Mouse (Mus musculus) brain, embryonic 14.5 days (tissue): ENCODE results near the gene Tspan14. TPM values are rescaled to one million over a fixed set of nuclear protein-coding genes. Genes with fewer than 3 reads are reported as not detected.
A peak's percentile ranks its signal among the peaks of the same experiment; 100 is the strongest.

Experiments
- DNase-seq: peaks from one replicate; pipeline ENCODE4 v3.0.0-alpha.2; 2011; ENCODE audit warnings: low read depth
- CTCF ChIP-seq: fragments of 200-500 bp; IDR thresholded peaks from 2 replicates; pipeline ENCODE4 v1.5.1; 2012; ENCODE audit warnings: inconsistent platforms, mild to moderate bottlenecking, moderate library complexity, borderline replicate concordance; ENCODE audit not compliant: insufficient read depth, insufficient read length; ENCODE audit errors: extremely low read depth
- POLR2A ChIP-seq: fragments of 200-500 bp; IDR thresholded peaks from 2 replicates; pipeline ENCODE4 v1.6.1; 2012; ENCODE audit warnings: mild to moderate bottlenecking, inconsistent platforms, borderline replicate concordance; ENCODE audit not compliant: poor library complexity, insufficient read depth, insufficient read length, severe bottlenecking; ENCODE audit errors: extremely low read depth
- polyA plus RNA-seq: library from polyadenylated mRNA; depleted of rRNA; stranded (reverse); fragments of >200 nt; gene quantifications from 2 replicates; pipeline ENCODE4 v1.2.3, GENCODE M21; 2012; rRNA removed

The Tspan14 gene
- 87.7 and 95.4 TPM in 2 replicates for polyA plus RNA-seq

DNA sequence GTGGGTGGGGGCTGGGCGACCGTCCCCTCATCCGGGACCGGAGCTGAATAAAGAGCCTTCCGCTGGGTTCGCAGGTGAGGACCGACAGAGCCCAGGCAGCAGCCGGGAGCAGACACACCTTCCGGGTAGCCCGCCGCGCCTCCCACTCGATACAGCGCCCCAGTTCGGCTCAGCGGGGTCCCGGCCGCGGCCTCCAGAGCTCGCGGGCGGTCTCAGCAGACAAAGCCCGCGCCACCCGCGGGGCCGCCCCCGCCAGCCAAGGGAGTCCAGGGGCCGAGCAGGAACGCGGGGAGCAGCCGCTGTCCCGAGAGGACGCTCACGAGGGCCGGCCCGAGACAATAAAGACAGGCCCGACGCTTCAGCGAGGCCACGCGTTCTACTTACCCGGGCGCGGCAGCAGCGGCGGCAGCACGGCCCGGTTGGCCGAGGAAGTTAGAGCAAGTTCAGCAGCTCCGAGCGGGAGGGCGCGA lies at the start of gene Tspan14:
Tspan14 (minus strand) TSS at position 416 of the 470 bp plus-strand sequence.
- TF ChIP-seq CTCF: no peak
- peak; percentile 67 for TF ChIP-seq POLR2A
- no peak for DNase-seq

DNA sequence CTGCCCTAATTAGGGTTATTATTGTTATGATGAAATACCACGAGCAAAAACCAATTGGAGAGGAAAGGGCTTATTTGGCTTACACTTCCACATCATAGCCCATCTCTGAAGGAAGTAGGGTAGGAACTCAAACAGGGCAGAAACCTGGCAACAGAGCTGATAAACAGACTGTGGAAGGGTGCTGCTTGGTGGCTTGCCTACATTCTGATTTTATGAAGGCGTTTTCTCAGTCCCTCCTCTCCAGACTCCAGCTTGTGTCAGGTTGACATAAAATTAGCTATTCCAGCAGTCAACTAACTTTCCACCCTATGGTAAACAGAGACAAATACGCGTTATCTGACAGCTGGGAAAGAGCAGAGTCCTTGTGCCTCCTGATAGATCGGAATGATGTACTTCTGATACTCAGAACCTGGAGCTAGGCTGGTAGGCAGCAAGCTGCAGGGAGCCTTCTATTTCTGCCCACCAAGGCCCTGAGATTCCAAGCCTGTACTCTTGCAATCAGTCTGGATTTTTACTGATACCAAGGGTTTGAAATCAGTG lies 48.2 kb upstream of the Tspan14 start:
- no peak for DNase-seq
- TF ChIP-seq CTCF (no peak), POLR2A (no peak)

DNA sequence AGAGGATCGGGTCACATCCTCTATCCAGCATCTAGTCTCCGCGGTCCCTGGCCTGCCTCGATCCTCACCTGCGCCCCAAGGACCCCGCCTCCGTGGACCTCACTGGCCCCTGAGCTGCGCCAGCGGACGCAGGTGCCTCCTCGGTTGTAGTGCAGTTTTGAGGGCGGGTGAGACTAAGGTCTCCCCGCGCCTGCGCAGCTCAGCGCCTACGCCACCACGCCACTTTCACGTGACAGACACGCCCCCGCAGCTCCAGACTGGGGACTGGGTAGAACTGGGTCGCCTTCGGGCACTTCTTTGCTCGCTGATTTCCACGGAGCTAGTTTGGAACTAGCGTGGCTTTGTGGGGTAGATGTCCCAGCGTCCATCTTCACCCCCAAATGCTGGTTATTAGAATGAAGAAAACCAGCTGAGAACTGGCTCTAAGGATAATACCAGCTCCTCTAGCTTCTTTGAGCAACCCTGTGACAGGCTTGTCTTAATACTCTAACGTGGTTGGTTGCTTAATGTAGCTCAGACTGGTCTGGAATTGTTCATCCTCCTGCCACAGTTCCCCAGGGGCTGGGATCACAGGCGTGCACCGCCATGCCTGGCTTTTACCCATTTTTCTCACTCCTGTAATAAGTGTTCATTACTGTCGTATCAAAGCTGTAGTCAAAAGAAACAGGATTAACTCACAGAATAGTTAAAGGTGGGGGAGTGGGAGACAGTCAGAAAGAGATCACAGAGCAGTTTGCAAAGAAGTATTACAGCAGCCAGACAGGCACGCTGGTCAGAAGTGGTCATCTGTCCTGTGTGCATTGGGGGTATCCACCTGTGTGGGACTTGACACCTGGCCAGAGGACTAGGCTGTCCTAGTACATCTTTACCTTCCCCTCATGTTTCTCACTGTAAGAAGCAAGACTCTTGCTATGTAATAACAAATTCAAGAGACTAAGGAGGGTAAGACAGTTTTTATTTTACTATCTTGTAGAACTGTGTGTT lies 47.3 kb upstream of the Tspan14 start, which contains the start of gene Fam213a:
Fam213a (minus strand) TSS at position 159 of the 984 bp plus-strand sequence.
- TF ChIP-seq POLR2A (peak; percentile 57; the same call in 1 of the 2 replicates), CTCF (no peak)
- peak; percentile 97 for DNase-seq

DNA sequence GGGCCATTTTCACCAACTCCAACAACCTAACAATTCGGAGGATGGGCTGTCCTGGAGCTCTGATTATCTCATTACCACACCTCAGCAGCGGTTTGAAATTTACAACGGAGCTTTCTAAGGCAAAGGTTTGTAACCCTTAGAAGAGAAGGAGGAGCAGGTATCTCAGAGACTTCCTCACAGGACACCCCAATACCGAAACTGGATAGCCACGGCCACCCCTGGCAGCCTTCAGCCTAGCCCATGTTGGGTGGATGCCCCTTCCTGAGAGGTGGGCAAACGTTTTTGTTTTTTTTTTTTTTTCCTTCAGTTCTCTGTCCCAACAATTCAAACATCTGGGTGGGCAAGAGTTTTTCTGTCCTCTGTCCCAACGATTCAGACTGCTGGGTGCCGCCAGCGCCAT lies 46.5 kb upstream of the Tspan14 start:
- DNase-seq: no peak
- TF ChIP-seq CTCF (no peak), POLR2A (no peak)

GRCm38 (mm10) chr14:41011916-41012315 lies 45.3 kb upstream of the Tspan14 start:
- no peak for DNase-seq
- TF ChIP-seq POLR2A (no peak), CTCF (no peak)

DNA sequence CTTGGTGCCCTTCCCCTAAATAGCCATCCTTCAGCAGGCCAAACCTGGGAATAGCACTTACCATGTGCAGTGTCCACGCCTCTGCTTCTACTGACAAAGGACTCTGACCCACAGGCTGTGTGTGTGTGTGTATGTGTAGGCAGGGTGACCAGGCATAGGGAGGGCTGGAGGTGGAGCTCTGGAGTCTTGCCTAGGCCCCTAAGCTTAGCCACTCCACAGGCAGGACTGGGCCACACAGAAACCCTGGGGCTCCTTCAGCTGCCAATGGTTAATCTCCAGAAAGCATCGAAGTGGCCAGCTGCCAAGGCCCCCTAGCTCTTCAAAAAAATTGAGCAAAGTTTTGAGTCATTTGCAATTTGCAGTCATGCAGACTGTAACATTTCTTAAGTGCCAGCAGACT lies 41.5 kb upstream of the Tspan14 start:
- peak; percentile 15 for DNase-seq
- TF ChIP-seq CTCF (no peak), POLR2A (no peak)

DNA sequence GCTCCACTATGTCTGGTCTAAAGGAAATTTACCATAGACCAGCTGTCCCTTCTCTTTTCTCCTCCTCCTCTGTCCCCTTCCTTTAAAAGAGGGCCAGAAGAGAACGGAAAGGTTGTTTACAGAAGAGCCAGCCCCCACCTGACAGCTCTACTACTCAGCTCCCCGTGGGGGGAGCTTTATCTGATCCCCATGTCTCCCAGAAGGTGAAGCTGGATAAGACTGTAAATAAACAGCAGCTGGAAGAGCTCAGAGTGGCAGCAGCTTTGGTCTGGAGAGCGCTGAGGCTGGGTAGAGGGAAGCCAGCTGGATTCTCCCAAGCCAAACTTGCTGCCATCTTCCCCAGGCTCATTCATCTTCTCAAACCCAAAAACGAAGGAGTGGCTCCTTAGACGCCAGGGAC lies 41.0 kb upstream of the Tspan14 start:
- TF ChIP-seq CTCF (no peak), POLR2A (no peak)
- DNase-seq: no peak

- TF ChIP-seq POLR2A (no peak), CTCF (no peak)
- DNase-seq: no peak
Measured at GRCm38 (mm10) chr14:41006899-41007298, 40.3 kb upstream of the Tspan14 start.

DNA sequence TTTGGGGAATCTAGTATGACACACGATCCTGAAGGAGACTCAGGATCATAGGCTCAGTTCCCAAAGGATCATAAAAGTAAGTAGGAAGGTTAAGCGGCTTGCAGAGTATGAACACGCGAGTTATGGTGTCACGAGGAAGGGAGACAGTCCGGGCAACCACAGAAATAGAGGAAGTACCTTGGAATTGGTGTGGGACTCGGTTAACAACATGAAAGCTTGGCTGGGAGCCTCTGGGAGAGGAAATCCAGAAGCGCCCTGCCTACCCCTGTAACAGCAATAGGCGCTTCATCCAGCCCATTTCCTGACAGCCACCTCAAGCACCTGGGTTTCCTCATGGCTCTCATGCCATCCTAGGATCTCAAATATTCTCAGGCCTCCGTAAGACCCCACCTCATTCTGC lies 39.7 kb upstream of the Tspan14 start:
- TF ChIP-seq CTCF: no peak
- DNase-seq: no peak

DNA sequence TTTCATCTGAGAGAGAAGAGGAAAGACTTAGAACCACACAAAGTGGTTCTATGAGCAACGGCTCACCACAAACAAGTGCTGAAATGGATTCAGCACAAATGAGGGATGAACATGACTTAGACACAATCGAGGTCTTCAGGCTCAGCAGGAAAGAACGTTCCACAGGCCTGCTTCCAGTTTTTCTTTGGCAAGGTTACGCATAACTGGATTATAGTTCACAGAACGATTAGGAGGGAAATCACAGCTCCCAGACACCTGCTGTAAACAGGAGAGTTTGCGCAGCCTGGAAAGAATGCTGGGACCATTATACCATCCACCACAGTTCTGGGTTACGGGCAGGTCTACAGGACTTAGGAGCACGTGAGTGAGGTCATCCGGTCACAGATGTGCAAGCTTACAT lies 39.1 kb upstream of the Tspan14 start:
- no peak for TF ChIP-seq CTCF
- no peak for TF ChIP-seq POLR2A
- no peak for DNase-seq

DNA sequence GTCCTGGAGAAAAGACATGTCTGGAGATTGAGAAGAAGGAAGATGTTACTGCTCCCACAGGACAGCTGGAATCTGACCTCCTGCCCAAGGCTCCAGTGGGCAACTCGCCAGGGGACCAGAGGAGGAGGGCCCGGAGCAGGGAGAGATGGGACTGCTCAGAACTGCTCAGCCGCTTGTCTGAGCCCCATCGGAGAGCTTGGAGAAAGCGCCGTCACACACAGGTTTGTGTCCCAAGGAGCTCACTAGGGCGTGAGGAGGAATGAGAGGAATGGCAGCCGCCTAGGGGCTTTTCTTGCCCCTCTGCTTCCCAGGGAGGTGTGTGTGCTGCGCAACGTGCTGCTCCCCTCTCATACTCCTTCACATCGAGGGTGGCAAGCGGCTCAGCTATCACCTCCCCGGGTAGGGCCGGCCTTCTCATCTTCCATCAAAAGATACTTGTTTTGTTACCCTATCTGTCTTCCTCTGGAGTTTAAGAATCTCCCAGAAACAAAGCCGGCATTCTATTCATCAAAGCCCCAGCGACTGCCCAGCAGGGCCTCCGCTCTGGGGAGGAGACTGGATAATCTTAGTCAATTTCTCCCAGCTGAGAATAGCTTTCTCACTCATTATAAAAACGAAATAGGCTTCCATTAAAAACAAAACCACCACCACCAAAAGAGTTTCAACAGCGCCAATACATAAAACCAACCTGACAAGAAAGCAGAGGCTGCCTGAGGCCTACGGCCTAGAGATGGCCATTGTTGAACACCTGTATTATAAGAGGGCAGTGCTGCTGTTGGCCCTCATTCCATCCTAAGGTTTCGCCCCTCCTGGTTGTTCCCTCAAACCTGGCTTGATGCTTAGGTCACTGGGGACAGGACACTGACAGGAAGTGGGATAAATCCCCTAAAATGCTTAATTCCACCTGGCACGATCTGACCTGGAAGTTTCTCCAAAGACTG lies 37.9 kb upstream of the Tspan14 start:
- peak; percentile 33 for DNase-seq
- TF ChIP-seq POLR2A (no peak), CTCF (no peak)
